Mouse (Mus musculus): ENCODE measurements around the gene Rbm4b. TPM values are rescaled to one million over a fixed set of nuclear protein-coding genes. Genes with fewer than 3 reads are reported as not detected.
"Not testable (repeated sequence)": the region's sequence is repeated elsewhere in the genome, so short reads cannot be mapped to it uniquely, and the experiment has no call there.

Gene Rbm4b
- total RNA-seq, 1 experiment from 2014 or later = 32.4 TPM

GRCm38 (mm10) chr19:4742229-4742628, 14.1 kb upstream of the Rbm4b start:
- ATAC-seq (ENCODE audit: extremely low read depth, insufficient number of reproducible peaks, low FRiP score, poor library complexity, severe bottlenecking) = no peak

- no peak for ATAC-seq (ENCODE audit: extremely low read depth, insufficient number of reproducible peaks, low FRiP score, poor library complexity, severe bottlenecking)
These were observed 12.8 kb upstream of the Rbm4b start for GRCm38 (mm10) chr19:4743524-4743923.

- ATAC-seq (ENCODE audit: extremely low read depth, insufficient number of reproducible peaks, low FRiP score, poor library complexity, severe bottlenecking) = no peak
These were observed 12.3 kb upstream of the Rbm4b start for GRCm38 (mm10) chr19:4744026-4744425.

GRCm38 (mm10) chr19:4745057-4745456, 11.2 kb upstream of the Rbm4b start:
- no peak for ATAC-seq (ENCODE audit: extremely low read depth, insufficient number of reproducible peaks, low FRiP score, poor library complexity, severe bottlenecking)

- ATAC-seq (ENCODE audit: extremely low read depth, insufficient number of reproducible peaks, low FRiP score, poor library complexity, severe bottlenecking) = no peak
These were observed 10.6 kb upstream of the Rbm4b start for GRCm38 (mm10) chr19:4745681-4746080.

- ATAC-seq (ENCODE audit: extremely low read depth, insufficient number of reproducible peaks, low FRiP score, poor library complexity, severe bottlenecking) = no peak
These were observed 9.7 kb upstream of the Rbm4b start for GRCm38 (mm10) chr19:4746611-4747010.

- ATAC-seq (ENCODE audit: extremely low read depth, insufficient number of reproducible peaks, low FRiP score, poor library complexity, severe bottlenecking) = no peak
These were observed 8.5 kb upstream of the Rbm4b start for GRCm38 (mm10) chr19:4747631-4748312.

- no peak for ATAC-seq (ENCODE audit: extremely low read depth, insufficient number of reproducible peaks, low FRiP score, poor library complexity, severe bottlenecking)
These were observed 7.8 kb upstream of the Rbm4b start for GRCm38 (mm10) chr19:4748493-4748892.

- ATAC-seq (ENCODE audit: extremely low read depth, insufficient number of reproducible peaks, low FRiP score, poor library complexity, severe bottlenecking) = no peak
These were observed 6.3 kb upstream of the Rbm4b start for GRCm38 (mm10) chr19:4749975-4750374.

GRCm38 (mm10) chr19:4755565-4756192, 618 bp upstream of the Rbm4b start:
- ATAC-seq (ENCODE audit: extremely low read depth, insufficient number of reproducible peaks, low FRiP score, poor library complexity, severe bottlenecking) = peak; percentile 80

- ATAC-seq (ENCODE audit: extremely low read depth, insufficient number of reproducible peaks, low FRiP score, poor library complexity, severe bottlenecking) = no peak
These were observed 624 bp downstream of the Rbm4b start for GRCm38 (mm10) chr19:4756921-4757320.

GRCm38 (mm10) chr19:4760544-4760943, 4.2 kb downstream of the Rbm4b start:
- ATAC-seq (ENCODE audit: extremely low read depth, insufficient number of reproducible peaks, low FRiP score, poor library complexity, severe bottlenecking) = not testable (repeated sequence)

GRCm38 (mm10) chr19:4762876-4763275, 6.6 kb downstream of the Rbm4b start:
- ATAC-seq (ENCODE audit: extremely low read depth, insufficient number of reproducible peaks, low FRiP score, poor library complexity, severe bottlenecking) = no peak

- ATAC-seq (ENCODE audit: extremely low read depth, insufficient number of reproducible peaks, low FRiP score, poor library complexity, severe bottlenecking) = no peak
These were observed 11.3 kb downstream of the Rbm4b start for GRCm38 (mm10) chr19:4767507-4768148.

- ATAC-seq (ENCODE audit: extremely low read depth, insufficient number of reproducible peaks, low FRiP score, poor library complexity, severe bottlenecking) = no peak
These were observed 16.5 kb downstream of the Rbm4b start for GRCm38 (mm10) chr19:4772785-4773184.

GRCm38 (mm10) chr19:4782891-4783290, 26.6 kb downstream of the Rbm4b start:
- no peak for ATAC-seq (ENCODE audit: extremely low read depth, insufficient number of reproducible peaks, low FRiP score, poor library complexity, severe bottlenecking)

GRCm38 (mm10) chr19:4785206-4785605, 28.9 kb downstream of the Rbm4b start:
- no peak for ATAC-seq (ENCODE audit: extremely low read depth, insufficient number of reproducible peaks, low FRiP score, poor library complexity, severe bottlenecking)

GRCm38 (mm10) chr19:4786313-4786712, 30.0 kb downstream of the Rbm4b start:
- no peak for ATAC-seq (ENCODE audit: extremely low read depth, insufficient number of reproducible peaks, low FRiP score, poor library complexity, severe bottlenecking)

GRCm38 (mm10) chr19:4793281-4793830, 37.1 kb downstream of the Rbm4b start:
- no peak for ATAC-seq (ENCODE audit: extremely low read depth, insufficient number of reproducible peaks, low FRiP score, poor library complexity, severe bottlenecking)

- ATAC-seq (ENCODE audit: extremely low read depth, insufficient number of reproducible peaks, low FRiP score, poor library complexity, severe bottlenecking) = peak; percentile 99
These were observed 37.6 kb downstream of the Rbm4b start, which contains the start of gene Rbm4 for GRCm38 (mm10) chr19:4793831-4794422. Rbm4 (minus strand) TSS chr19:4793901.

All from neutrophil, adult 5-6 weeks (primary cell).